Mouse (Mus musculus) liver, embryonic 13.5 days (tissue): ENCODE measurements around the gene Zc3hav1l. TPM values are rescaled to one million over a fixed set of nuclear protein-coding genes. Genes with fewer than 3 reads are reported as not detected.

ENCODE experiments used
- ATAC-seq: fragments of 200-750 bp; cut with Nextera tagmentation; 2 replicates; pipeline ENCODE4 v1.8.0; 2017; ENCODE audit warnings: low read depth, mild to moderate bottlenecking, moderate number of reproducible peaks, moderate library complexity
- DNase-seq: peaks from one replicate; pipeline ENCODE4 v3.0.0; 2022
- H3K27ac ChIP-seq: fragments of 300-500 bp; sonication (generic); 2 replicates; pipeline ENCODE4 v1.5.1; 2015; ENCODE audit warnings: moderate library complexity, mild to moderate bottlenecking, inconsistent platforms
- H3K27me3 ChIP-seq: fragments of 300-500 bp; sonication (generic); 2 replicates; pipeline ENCODE4 v1.6.1; 2015; ENCODE audit warnings: mild to moderate bottlenecking, inconsistent platforms
- H3K36me3 ChIP-seq: fragments of 300-500 bp; sonication (generic); 2 replicates; pipeline ENCODE4 v1.6.1; 2015; ENCODE audit warnings: mild to moderate bottlenecking, inconsistent platforms
- H3K4me1 ChIP-seq: fragments of 300-500 bp; sonication (generic); replicated peaks from 2 replicates; pipeline ENCODE4 v1.6.1; 2015; ENCODE audit warnings: inconsistent platforms
- H3K4me2 ChIP-seq: fragments of 300-500 bp; sonication (generic); 2 replicates; pipeline ENCODE4 v1.6.1; 2015; ENCODE audit warnings: inconsistent platforms, mild to moderate bottlenecking, moderate library complexity
- H3K4me3 ChIP-seq: fragments of 300-500 bp; sonication (generic); replicated peaks from 2 replicates; pipeline ENCODE4 v1.5.1; 2015; ENCODE audit warnings: mild to moderate bottlenecking, inconsistent platforms
- H3K9ac ChIP-seq: fragments of 300-500 bp; sonication (generic); 2 replicates; pipeline ENCODE4 v1.6.1; 2015; ENCODE audit warnings: mild to moderate bottlenecking, inconsistent platforms
- H3K9me3 ChIP-seq: fragments of 300-500 bp; sonication (generic); replicated peaks from 2 replicates; pipeline ENCODE4 v1.6.1; 2016; ENCODE audit warnings: inconsistent platforms
- WGBS: fragments of 180-500 bp; shearing (Covaris S2); methylation state at CpG from one replicate; pipeline ENCODE4 v1.1.7; 2015; ENCODE audit not compliant: insufficient replicate concordance; 5-methylcytosine and 5-hydroxymethylcytosine counted together
- polyA plus RNA-seq: library from polyadenylated mRNA; unstranded; fragments of >200 nt; fragmentation: Nextera tagmentation; extraction: Ambion mirVana; gene quantifications from 2 replicates; pipeline ENCODE4 v1.2.1, GENCODE M21; 2015

The Zc3hav1l gene
- polyA plus RNA-seq, 1 experiment from 2014 or later = 1.6 TPM

- H3K9ac ChIP-seq = no peak overlapping the region
- H3K4me1 ChIP-seq = no peaks in the 10 kb centered on the region
- no peaks in the 10 kb centered on the region for H3K27me3 ChIP-seq
- no peaks in the 10 kb centered on the region for H3K36me3 ChIP-seq
- H3K4me2 ChIP-seq = no peak overlapping the region
- no peak overlapping the region for H3K4me3 ChIP-seq
- DNase-seq (no peak), ATAC-seq (no peak)
- H3K27ac ChIP-seq = no peak overlapping the region
- no peaks in the 10 kb centered on the region for H3K9me3 ChIP-seq
- 55% methylated on average over 5 of the region's 5 CpGs for WGBS
Observed at GRCm38 (mm10) chr6:38263393-38264159, 35.5 kb downstream of the Zc3hav1l start.

DNA sequence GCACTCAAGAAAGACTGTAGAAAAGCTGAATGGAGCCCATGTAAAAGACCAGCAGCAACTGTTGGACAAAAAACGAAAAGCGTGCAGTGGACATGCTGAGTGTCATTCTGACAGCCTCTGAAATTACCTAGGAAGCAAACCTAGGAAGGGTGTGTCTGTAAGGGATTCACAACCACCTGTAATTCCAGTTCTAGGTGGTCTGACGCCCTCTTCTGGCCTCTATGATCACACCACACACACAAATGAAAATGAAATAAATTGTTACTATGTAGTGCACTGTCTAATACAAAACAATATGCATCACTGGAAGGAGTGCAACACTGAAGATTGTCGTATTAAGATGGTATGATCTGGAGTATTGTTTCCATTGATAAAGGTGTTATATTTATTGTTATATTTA lies 37.2 kb downstream of the Zc3hav1l start:
- Histone ChIP-seq H3K4me2 (no peak overlapping the region), H3K4me3 (no peak overlapping the region), H3K27ac (no peak overlapping the region), H3K27me3 (no peaks in the 10 kb centered on the region), H3K9me3 (no peaks in the 10 kb centered on the region), H3K9ac (no peak overlapping the region), H3K36me3 (no peaks in the 10 kb centered on the region), H3K4me1 (no peaks in the 10 kb centered on the region)
- DNase-seq (no peak), ATAC-seq (no peak)
- 58% methylated on average over 4 of the region's 4 CpGs for WGBS

GRCm38 (mm10) chr6:38257506-38257905 lies 41.6 kb downstream of the Zc3hav1l start:
- DNase-seq (no peak), ATAC-seq (no peak)
- WGBS = 76% methylated on average over 8 of the region's 8 CpGs
- Histone ChIP-seq H3K27ac (no peak overlapping the region), H3K36me3 (no peaks in the 10 kb centered on the region), H3K4me1 (peaks cover 17% of the 10 kb centered on the region), H3K9me3 (no peaks in the 10 kb centered on the region), H3K4me2 (no peak overlapping the region), H3K4me3 (no peak overlapping the region), H3K9ac (no peak overlapping the region), H3K27me3 (peaks cover 33% of the 10 kb centered on the region)

DNA sequence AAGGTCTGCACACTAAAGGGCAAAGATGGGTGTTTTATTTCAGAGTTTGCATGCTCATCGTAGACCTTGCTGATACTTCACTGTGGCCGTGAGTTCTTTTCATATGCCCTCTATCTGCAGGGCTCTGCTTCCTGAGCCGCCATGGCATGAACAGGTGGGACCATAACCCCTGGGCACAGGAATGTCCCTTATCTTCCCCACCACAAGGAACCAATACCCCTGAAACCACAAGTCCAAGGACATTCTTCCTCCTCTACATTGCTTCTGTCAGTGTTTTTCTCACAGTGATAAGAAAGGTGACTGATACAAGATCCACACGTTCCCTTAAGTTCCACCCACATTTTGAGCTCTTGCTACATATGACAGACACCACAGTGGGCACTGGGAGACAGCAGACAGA lies 42.3 kb downstream of the Zc3hav1l start:
- H3K4me3 ChIP-seq = no peak overlapping the region
- DNase-seq (no peak), ATAC-seq (no peak)
- 26% methylated on average over 4 of the region's 4 CpGs for WGBS
- H3K27ac ChIP-seq = no peak overlapping the region
- H3K4me2 ChIP-seq = no peak overlapping the region
- peaks cover 40% of the 10 kb centered on the region for H3K27me3 ChIP-seq
- H3K9ac ChIP-seq = no peak overlapping the region
- peaks cover 17% of the 10 kb centered on the region for H3K4me1 ChIP-seq
- H3K36me3 ChIP-seq = no peaks in the 10 kb centered on the region
- no peaks in the 10 kb centered on the region for H3K9me3 ChIP-seq

GRCm38 (mm10) chr6:38255794-38256193 lies 43.3 kb downstream of the Zc3hav1l start:
- peaks cover 45% of the 10 kb centered on the region for H3K27me3 ChIP-seq
- no peak overlapping the region for H3K4me3 ChIP-seq
- H3K9me3 ChIP-seq = no peaks in the 10 kb centered on the region
- H3K4me1 ChIP-seq = peaks cover 17% of the 10 kb centered on the region
- DNase-seq = no peak
- no peak overlapping the region for H3K4me2 ChIP-seq
- ATAC-seq = no peak
- 62% methylated on average over 2 of the region's 2 CpGs for WGBS
- H3K36me3 ChIP-seq = no peaks in the 10 kb centered on the region
- H3K27ac ChIP-seq = no peak overlapping the region
- H3K9ac ChIP-seq = no peak overlapping the region

DNA sequence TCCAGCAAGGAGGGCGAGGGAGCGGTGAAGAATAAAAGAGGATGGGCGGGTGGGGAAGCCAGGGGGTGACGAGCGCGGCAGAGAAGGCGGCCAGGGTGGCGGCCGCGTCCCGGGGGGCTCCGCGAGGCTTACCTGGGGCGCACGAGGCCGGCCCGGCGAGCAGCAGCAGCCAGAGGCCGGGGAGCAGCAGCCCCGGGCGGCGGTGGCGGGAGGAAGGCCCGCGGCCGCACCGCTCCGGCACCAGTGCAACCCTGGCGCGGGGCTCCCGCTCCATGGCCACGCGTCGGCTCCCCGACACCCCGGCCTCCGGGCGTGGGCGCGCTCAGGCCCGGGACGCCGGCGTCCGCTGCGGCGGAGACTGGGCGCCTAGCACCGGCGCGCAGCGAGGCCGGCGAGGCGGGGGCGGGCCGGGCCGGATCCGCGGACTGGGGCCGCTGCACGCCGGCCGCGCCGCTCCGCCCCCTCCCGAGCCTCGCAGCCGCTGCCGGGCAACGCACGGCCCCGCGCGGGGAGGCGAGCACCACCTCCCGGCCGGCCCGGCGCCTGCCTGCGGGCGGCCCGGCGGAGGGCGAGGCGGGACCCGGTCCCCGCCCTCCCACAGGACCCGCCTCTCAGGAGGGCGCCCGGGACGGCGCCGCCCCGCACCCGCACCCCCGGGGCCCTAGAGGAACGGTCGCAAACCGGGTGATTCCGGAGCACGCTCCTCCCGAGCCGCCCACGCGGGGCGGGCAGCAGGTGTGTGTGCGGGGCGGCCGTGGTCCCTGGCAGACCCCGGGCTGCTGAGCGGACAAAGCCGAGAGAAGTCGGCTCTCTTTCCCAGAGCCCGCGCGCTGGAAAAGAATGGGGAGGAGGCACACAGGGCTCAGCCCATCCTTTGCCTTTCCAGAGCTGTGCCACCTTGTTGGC lies 45.1 kb downstream of the Zc3hav1l start, which contains the start of gene D630045J12Rik:
Gene D630045J12Rik, minus strand, starts transcription at position 274 of the 906 bp plus-strand sequence.
- peak within 1 kb of the TSS; percentile 74 for H3K9ac ChIP-seq
- peak within 1 kb of the TSS; percentile 68 for H3K4me3 ChIP-seq
- H3K4me1 ChIP-seq = peaks cover 17% of the 10 kb centered on the region
- no peaks in the 10 kb centered on the region for H3K36me3 ChIP-seq
- under 1% methylated on average over 80 of the region's 118 CpGs for WGBS
- no peaks in the 10 kb centered on the region for H3K9me3 ChIP-seq
- peaks cover 45% of the 10 kb centered on the region for H3K27me3 ChIP-seq
- H3K27ac ChIP-seq = no peak within 1 kb of the TSS; the same call in 1 of the 2 replicates
- ATAC-seq (peak; percentile 91), DNase-seq (peak; percentile 49)
- peak within 1 kb of the TSS; percentile 94 for H3K4me2 ChIP-seq

- H3K9me3 ChIP-seq = no peaks in the 10 kb centered on the region
- peak overlapping the region; percentile 94 for H3K4me2 ChIP-seq
- no peaks in the 10 kb centered on the region for H3K36me3 ChIP-seq
- WGBS = 21% methylated on average over 19 of the region's 19 CpGs
- H3K27me3 ChIP-seq = peaks cover 45% of the 10 kb centered on the region
- H3K27ac ChIP-seq = no peak overlapping the region
- ATAC-seq (no peak), DNase-seq (no peak)
- H3K4me1 ChIP-seq = peaks cover 17% of the 10 kb centered on the region
- H3K4me3 ChIP-seq = peak overlapping the region; percentile 68
- peak overlapping the region; percentile 74 for H3K9ac ChIP-seq
Observed at GRCm38 (mm10) chr6:38252766-38253735, 46.0 kb downstream of the Zc3hav1l start.

DNA sequence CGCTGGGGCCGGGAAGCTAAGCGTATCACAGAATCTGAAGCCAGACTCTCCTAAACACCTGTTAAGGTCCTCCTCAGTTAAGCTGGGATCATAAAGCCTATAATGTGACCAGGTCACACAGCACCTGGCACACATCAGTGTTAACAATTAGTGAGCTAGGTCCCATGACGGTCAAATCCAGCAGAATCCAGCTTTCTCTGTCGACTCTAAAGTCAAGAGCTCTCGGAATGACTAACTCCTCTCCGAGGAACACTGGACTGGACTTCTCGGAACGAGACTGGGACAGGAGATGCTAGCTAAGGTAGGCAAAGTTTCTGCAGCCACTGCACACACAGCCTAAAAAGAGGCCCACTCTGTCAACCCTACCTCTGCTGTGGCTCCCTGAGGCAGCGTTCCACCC lies 46.9 kb downstream of the Zc3hav1l start:
- Histone ChIP-seq H3K36me3 (no peaks in the 10 kb centered on the region), H3K27me3 (peaks cover 45% of the 10 kb centered on the region), H3K9ac (no peak overlapping the region), H3K9me3 (no peaks in the 10 kb centered on the region), H3K27ac (no peak overlapping the region), H3K4me3 (no peak overlapping the region), H3K4me2 (no peak overlapping the region), H3K4me1 (peaks cover 17% of the 10 kb centered on the region)
- ATAC-seq (no peak), DNase-seq (no peak)
- WGBS = 77% methylated on average over 10 of the region's 10 CpGs

DNA sequence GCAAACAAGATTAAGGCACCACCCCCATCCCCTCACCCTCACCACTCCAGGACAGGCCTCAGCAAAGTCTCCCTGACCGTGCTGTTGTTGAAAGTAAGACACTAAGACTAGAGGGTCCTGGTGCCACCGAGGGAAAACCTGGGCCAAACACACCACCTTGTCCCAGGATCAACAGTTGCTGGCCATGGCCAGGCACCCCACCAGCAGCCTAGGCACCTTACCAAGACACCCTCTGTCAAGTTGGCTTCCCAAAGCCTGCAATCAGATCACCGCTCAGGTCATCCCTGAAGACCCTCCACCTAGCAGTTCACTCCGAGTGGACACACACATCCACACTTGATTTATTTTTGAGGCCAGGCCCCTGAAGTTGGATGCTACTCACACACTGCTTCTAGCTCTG lies 47.6 kb downstream of the Zc3hav1l start:
- DNase-seq = no peak
- Histone ChIP-seq H3K27me3 (peaks cover 45% of the 10 kb centered on the region), H3K36me3 (no peaks in the 10 kb centered on the region), H3K4me3 (no peak overlapping the region), H3K9me3 (no peaks in the 10 kb centered on the region), H3K4me1 (peaks cover 17% of the 10 kb centered on the region), H3K4me2 (no peak overlapping the region), H3K9ac (no peak overlapping the region), H3K27ac (no peak overlapping the region)
- no peak for ATAC-seq
- WGBS = 44% methylated on average over 4 of the region's 4 CpGs

- no peaks in the 10 kb centered on the region for H3K4me1 ChIP-seq
- WGBS = 75% methylated on average over 4 of the region's 4 CpGs
- peaks cover 10% of the 10 kb centered on the region for H3K27me3 ChIP-seq
- no peak for ATAC-seq
- no peak overlapping the region for H3K4me2 ChIP-seq
- H3K36me3 ChIP-seq = no peaks in the 10 kb centered on the region
- no peaks in the 10 kb centered on the region for H3K9me3 ChIP-seq
- no peak overlapping the region for H3K27ac ChIP-seq
- H3K9ac ChIP-seq = no peak overlapping the region
- no peak for DNase-seq
- no peak overlapping the region for H3K4me3 ChIP-seq
Observed at GRCm38 (mm10) chr6:38247362-38247761, 51.7 kb downstream of the Zc3hav1l start.
